Mouse (Mus musculus) testis, adult 2 months (tissue): ENCODE measurements around the gene Mxd3.

Experiments
- CTCF ChIP-seq: fragments of 200-500 bp; IDR thresholded peaks from 2 replicates; pipeline ENCODE4 v1.5.1; 2012; ENCODE audit warnings: low read depth, mild to moderate bottlenecking, inconsistent platforms, low read length, moderate library complexity; ENCODE audit not compliant: control insufficient read depth, insufficient read depth, insufficient replicate concordance
- POLR2A ChIP-seq: fragments of 200-500 bp; IDR thresholded peaks from 2 replicates; pipeline ENCODE4 v1.6.1; 2012; ENCODE audit warnings: low read depth, mild to moderate bottlenecking, inconsistent platforms, low read length, moderate library complexity; ENCODE audit not compliant: control insufficient read depth

DNA sequence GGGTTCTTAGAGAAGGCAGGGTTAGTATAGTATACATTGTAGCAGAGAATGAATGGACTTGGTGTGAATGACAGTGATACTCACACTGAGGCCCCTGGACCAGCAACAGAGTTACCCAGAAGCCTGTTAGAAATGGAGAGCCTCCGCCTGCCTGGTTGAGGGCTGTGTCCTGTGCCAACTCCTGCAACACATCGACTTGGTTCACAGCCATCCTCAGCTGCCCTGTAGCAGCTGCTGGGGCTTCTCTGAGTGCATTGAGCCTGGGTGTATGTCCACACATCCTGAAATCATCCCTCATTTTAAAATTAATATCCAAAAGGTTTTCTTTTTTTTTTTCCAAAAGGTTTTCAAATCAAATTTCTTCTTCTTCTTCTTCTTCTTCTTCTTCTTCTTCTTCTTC is 46.3 kb upstream of the Mxd3 start:
- no peak for TF ChIP-seq POLR2A
- TF ChIP-seq CTCF, result no peak
